Mouse (Mus musculus) kidney, adult 18-20 months (tissue): ENCODE data around the gene Ipo4.
A peak's percentile ranks its signal among the peaks of the same experiment; 100 is the strongest.

Source experiments
- DNase-seq: peaks from one replicate; pipeline ENCODE4 v3.0.0; 2021

Ipo4 gene

DNA sequence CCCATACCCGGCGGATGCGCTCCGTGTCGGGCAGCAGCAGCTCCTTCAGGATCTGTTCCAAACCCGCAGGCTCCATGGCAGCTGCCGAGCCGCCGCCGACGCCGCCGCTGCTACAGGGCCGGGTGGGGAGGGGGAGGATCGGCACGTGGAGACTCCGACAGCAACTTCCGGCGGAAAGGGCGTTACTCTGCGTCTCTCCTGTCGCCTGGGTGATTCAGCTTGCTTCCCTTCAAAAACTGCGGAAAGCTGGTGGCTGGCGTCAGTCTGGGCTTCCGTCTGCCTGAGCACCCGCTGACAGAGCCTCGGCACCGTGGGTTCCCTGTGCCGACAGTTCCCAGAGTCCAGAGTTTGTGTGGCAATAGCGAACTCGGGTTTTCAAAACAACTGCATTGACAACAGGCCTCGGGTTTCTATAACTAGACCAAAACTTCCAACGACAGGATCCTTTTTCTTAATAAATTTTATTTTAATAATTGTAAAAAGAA is at the start of gene Ipo4:
Gene Ipo4 (minus strand): TSS at position 435 of the 485 bp plus-strand sequence.
- DNase-seq: peak; percentile 87

DNA sequence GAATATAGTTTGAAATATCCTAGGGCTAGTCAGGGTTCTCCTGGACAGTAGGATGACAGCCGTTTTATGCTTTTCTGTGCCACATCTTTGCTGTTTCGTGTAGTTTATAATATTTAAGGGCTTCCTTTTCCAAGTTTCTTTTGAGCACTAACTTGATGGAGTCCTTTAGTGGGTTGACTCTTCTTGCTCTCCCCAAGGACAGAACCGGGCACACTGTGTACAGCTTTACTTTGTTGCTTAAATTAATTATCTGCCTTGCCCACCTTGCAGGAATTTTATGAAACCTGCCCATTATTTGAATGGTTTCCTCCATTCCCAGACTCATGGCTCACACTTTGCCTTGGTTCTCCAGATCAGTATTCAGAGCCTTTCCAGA is 46.3 kb upstream of the Ipo4 start:
- DNase-seq: no peak

DNA sequence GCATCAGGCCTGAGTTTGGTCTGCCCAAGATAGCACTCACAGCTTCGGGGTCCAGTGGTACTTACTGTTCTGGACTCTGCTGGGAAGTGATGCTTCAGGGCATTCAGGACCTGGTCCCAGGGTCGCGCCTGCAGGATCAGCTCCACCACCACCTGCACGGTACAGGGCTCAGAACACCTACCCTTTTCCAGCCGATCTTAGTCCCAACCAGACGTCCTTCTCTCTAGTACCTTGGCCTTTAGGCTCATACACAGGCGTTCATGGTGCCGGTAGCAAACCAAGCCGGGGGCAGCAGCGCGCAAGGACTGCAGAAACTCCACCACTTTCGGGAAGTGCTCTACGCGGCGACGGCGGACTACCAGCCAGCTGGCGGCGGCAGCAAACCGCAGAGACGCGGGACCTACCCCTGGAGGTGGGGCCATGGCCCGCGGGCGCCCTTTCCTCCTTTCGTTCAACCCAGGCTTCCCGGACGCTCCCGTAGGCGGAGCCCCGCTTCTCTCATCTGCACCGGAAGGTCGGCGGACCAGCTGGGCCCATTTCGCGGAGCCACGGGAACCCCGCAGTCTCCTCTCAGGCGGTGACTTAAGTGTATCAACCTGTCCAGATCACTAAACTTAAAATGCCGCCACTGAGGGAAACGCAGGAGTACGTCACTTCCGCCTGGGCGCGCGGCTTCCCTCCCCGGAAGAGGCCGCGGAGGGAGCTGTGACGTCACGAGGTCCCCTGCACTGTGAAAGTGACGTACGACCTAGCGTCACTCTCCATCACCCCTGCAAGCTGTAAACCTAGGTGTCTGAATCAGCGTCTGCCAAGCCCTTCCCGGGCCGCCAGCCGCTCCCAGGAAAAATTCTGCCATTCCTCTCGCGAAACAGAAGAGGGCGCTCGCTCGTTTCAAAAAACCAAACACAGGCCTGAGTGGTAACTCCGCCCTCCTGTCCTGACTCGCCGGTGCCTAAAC is 45.7 kb upstream of the Ipo4 start, which contains the start of gene Tinf2:
Gene Tinf2 (minus strand): TSS at position 661 of the 958 bp plus-strand sequence.
- peak; percentile 95 for DNase-seq

DNA sequence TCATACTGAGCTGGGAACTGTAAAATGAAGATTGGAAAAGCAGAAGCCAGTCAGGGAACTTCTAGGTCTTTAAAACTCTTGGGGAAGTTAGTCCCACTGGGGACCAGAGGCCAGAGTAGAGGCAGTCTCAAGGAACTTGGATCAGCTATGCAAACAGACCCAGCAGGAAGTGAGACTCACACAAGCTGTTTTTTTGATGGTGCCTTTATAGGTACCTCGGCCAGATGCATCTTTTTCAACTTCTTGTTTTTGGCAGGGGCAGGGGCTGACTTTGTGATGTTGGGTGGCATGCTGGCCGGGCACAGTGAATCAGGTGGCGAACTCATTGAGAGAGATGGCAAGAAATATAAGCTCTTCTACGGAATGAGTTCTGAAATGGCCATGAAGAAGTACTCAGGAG is 41.9 kb upstream of the Ipo4 start:
- no peak for DNase-seq

DNA sequence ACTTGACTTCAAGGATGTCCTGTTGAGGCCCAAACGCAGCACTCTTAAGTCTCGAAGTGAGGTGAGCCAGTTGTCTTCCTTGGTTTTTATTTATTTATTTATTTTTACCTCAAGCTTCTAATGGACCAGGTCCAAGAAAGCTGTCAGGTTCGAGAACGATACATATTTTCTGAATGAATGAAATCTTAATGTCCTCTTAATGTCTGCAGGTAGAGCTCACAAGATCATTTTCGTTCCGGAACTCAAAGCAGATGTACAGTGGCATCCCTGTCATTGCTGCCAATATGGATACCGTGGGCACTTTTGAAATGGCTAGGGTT is 36.9 kb upstream of the Ipo4 start:
- DNase-seq: no peak

DNA sequence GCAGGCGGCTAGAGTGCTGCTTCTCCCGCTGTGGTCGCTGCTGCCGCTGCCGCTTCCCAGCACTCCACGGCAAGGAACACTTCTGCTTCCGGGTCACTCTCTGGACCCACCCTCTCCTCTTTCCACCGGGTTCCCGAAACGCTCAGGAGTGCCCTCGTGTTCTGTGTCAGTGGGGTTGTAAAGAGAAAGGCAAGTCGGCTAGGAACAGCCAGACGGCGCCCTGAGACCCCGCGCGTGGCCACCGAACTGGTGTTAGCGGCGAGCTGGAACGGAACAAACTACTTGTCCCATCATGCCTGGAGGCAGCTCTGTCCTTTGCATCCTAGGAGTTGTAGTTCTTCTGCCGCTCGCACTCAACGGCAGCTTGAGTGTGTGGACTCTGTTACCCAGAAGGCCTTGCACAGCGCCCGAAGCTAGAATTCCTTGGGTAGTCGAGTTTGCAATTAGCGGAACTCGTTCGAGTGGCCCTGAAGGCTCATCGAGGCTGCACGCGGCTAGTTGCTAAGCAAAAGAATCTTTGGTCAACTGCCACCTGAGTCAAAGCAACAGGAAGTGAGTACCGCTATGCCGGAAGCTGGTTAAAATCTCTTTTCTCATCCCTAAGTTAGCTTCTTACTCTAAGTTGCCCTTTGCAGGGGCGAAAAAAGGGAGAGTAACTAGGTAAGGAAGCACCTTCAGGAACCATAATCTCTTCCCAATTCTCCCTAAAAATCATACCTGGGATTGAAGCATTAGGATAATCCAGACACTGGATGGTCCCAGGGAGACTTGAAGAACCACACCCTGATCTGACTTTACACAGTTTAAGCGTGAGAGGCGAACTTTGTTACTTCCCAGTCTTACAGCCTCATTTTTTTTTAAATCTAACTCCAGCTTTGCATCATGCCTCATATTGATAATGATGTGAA is 36.3 kb upstream of the Ipo4 start, which contains the start of the genes Gmpr2 and Nedd8:
Gene Gmpr2 (plus strand): TSS at position 109 of the 908 bp plus-strand sequence.
Gene Nedd8 (minus strand): TSS at position 292 of the 908 bp plus-strand sequence.
- DNase-seq: peak; percentile 95

DNA sequence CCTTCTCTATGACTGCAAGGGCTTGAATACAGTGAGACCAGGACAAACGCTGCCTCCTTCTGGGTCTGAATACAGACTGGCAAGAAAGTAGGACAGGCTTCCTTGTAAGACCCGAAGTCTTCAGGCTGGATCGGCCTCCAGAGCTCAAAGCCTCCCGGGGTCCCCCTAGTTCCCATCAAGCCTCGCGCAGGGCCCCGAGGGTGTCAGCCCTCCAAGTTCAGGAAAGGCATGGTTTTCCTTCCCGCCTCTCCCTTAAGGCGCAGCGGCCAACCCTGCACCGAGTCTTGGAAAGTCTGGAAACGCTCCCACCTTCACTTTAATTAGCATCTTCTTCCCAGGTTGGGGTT is 35.7 kb upstream of the Ipo4 start:
- no peak for DNase-seq

DNA sequence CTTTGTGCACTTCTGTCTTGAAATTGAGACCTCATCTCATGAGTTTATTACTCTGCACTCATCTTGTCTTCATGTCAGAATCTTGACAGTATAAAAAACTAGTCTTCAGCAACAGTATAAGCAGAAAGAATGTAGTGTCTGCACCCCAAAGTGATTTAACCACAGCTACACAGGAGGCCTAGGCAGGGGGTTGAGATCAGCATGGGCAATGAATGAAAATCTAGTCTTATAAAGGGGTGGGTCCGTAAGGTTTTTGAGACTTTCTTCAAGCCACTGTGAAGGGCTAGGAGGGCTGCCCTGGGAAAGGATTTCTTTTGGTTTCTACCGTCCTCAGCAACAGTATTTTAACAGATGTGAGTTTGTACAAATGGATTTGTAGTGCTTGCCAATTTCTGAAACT is 24.9 kb upstream of the Ipo4 start:
- DNase-seq: no peak

DNA sequence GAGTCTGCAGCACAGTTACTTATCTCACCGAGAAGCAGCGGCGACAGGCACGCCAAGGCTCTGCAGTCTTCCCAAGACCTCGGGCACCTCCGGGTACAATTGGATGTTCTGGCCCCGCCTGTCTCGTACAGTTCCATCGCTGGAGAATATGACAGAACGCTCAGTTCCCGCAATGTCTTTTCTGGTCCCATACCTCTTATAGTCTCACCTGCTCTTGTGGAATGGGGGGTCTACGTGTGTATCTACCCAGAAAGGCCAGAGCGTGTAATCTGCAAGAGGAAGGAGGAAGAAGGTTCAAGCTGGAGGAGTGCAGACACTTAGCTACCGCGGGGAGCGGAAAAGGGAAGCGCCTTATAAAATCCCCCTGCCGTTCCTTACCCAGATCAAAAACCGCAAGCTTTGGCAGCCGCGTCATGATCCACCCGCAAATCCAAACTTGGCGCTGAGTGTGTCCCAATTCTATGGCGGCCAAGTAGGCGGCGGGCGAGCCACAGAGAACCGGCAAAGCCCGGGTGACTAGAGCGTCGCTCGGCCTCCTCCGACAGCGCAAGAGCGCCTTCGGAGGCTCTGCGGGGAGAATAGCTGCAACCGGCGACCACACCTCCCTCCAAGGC is 24.3 kb upstream of the Ipo4 start, which contains the start of gene Mdp1:
Gene Mdp1 (minus strand): TSS at position 549 of the 614 bp plus-strand sequence.
- peak; percentile 80 for DNase-seq

DNA sequence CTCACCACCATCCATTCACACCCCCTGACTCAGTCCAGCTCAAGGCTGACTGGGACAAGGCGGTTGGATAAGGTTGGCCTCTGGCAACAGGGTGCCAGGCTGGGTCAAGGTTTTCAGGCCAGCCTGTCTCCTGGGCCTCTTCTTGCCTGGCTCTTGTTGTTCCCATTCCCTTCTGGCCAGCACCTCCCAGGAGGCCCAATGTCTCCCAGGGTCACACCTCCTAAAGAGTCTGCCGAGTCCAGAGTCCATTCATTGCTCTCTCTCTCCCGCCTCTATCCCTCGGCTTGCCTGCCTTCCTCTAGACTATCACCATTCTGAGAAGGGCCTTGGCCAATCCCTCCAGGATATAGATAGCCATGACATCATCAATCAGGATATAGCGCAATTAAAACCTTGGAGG is 22.3 kb upstream of the Ipo4 start:
- DNase-seq: peak; percentile 51

DNA sequence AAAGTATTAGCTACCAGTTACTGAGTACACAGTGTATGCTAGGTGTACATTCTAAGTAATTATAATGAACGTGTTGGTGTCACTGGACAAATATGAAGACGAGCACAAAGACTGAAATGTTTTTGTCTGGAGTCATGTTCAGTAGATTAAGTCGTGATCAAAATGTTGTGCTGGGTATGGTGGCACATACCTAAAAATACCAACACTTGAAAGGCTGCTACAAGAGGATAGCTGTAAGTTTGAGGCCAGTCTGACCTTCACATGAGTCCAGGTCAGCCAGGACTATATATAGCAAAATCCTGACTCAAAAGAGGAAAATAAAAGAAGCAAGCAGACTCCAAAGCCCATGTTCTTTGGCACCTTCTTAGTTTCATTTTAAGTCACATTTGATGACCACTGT is 21.2 kb upstream of the Ipo4 start:
- DNase-seq: no peak

DNA sequence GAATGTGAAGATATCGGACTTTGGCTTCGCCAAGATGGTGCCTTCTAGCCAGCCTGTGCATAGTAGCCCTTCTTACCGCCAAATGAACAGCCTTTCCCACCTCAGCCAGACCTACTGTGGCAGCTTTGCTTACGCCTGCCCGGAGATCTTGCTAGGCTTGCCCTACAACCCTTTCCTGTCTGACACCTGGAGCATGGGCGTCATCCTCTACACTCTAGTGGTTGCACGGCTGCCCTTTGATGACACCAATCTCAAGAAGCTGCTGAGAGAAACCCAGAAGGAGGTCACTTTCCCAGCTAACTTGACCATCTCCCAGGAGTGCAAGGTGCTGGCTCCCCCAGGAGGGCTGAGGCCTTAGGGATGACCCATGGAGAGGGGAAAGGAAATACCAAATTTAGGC is 15.8 kb upstream of the Ipo4 start:
- DNase-seq: no peak

DNA sequence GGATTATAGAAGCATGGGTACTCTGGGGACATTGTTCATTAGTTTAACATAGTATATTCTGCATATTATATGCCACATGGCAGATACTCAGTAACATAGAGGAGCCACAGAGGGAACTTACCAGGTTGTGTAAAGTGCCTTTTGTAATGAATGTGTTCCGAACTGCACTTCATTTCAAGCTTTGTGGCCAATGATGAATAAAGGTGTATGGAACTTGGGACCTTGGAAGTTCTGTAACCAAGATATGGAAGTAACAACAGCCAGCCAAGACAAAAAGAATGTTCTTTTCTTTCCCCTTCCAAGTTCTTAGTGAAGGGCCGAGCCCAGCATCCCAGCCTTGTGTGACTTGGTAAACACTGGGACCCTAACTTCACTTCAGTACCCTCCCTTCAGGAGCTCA is 14.1 kb upstream of the Ipo4 start, which contains the start of gene Tssk4:
Gene Tssk4 (plus strand): TSS at position 301 of the 400 bp plus-strand sequence.
- DNase-seq: no peak

DNA sequence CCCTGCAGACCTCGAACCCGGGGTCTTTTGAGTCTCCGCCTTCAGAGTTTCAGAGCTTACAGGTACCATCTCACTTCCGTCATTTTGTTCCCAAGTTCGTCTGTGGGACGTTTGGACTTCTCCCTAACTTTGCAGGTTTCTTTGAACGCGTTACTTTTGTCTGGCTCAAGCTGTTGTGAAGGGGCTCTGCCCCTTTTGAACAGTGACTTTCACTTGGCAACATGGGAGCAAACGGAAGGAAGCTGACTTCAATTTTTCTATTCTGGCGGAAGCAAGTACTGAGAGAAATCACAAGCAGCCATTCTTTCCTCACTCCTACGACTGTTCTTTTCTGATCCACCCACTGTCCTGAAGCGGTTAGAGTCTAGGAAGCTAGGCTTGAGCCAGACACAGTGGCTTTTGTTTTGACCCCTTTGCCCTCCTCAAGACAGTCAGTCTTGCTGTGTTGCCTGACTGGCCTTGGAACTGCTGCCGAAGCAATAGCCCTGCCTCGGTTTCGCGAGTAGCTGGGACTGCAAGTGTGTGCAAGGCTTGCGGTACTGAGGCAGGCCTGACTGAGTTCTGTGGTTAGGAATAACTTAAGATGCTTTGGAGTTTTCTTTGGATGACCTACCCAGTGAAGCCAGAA is 8.6 kb upstream of the Ipo4 start:
- DNase-seq: peak; percentile 12

DNA sequence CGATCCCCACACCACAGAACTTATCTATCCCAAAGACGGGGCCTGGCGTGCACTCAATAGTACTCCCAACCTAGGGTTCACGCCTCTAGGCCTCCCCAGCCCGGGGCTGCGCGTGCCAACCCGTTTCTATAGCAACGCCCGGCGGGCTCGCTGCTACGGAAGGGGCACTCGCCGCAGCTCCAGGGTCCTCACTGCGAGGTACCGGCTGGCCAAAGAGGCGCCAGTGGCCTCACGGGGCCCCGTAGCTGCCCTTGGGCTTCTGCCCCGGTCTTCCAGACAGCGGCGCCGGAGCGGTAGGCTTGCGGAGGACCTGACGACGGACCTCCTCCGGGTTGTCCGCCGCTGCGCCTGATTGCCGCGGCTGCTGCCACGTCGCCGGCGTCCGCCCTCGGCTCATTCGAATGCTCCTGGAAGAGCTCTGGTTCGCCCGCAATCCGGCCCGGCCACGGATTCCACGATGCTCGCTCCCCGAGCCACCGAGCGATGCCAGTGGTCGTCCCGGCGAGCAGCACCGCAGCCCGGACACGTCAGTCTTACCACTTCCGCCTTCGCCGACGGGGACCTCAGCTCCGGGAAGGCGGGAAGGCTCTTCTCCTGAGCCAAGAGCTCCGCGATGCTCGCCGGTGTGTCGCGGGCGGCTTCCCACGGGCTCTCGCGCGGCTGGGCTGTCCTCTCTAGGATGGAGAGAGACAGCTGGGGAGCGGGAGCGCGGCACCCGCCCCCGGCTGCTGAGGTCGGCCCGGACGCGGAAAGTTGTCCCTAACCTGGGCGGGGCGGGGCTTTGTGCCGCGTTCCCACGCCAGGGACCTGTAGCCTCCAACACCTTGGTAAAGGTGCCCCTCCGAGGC is 7.5 kb upstream of the Ipo4 start, which contains the start of gene Tm9sf1:
Gene Tm9sf1 (minus strand): TSS at position 747 of the 848 bp plus-strand sequence.
- peak; percentile 95 for DNase-seq

DNA sequence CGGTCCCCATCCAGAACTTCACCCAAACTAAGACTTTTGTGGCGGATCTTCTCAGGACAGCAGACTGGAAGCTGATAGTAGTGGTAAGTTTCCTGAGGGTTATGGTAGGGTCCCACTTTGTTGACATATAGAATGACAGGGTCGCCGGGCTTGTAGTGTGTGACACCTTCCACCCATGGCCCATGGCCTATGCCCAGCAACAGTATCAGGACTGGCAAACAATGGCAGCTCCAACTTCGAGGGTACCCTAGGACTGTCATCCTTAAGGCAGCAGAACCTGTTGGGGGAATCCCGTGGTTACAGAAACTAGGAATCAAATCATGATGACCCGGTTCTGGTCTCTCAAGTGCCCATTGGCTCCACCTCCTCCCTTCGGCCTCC is 6.9 kb upstream of the Ipo4 start:
- no peak for DNase-seq

DNA sequence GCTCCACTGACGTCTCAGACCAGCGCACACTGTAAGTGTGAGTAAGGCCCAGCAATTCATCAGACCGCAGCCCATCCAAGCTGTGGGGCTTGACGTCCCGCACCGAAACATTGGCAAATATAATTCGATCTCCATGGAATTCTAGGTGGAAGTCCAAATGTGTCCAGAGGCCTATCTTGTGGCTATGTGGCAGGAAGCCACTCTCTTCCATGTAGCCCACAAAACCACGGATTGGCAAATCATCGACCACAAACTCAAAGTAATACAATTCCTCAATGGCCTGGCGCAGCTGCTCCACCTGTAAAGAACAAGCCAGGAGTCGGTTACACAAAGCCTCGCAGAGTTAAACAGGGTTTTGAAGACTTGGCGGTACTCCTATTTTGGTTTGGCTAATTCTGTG is 5.5 kb upstream of the Ipo4 start:
- DNase-seq: no peak

DNA sequence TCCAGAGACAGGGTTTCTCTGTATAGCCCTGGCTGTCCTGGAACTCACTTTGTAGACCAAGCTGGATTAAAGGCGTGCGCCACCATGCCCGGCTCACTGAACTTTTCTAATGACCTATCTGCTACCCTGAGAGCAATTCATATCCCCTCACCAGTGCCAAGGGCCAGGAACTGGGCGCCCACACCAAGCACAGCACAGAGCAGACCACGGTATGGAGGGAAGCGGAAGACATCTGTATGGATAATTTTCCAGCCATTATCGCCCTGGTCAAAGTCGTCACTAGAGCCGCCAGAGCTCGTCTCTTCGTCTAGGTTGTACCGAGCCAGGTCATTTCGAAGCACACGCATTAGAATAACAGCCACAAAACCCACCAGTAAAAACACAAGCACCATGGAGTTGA is 5.1 kb upstream of the Ipo4 start:
- no peak for DNase-seq

DNA sequence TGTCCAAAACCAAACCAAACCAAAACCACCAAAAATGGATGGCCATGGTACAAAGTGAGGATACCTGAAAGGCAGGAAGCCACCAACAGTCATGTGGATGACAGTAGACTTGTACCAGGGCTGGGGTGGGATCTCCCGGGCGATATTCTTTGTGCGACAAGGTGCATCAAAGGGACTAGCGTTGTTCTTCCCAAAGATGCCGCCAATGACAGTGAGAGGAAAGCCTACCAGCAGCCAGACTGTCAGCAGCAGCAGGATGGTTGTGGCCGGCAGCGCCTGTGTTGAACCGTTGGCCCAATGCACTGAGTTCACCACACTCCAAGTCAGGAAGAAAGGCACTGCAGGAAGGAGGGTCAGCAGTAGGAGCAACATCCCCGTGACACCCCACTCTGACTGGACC is 2.0 kb upstream of the Ipo4 start, which contains the start of gene Gm49378:
Gene Gm49378 (minus strand): TSS at position 101 of the 400 bp plus-strand sequence.
- DNase-seq: no peak

DNA sequence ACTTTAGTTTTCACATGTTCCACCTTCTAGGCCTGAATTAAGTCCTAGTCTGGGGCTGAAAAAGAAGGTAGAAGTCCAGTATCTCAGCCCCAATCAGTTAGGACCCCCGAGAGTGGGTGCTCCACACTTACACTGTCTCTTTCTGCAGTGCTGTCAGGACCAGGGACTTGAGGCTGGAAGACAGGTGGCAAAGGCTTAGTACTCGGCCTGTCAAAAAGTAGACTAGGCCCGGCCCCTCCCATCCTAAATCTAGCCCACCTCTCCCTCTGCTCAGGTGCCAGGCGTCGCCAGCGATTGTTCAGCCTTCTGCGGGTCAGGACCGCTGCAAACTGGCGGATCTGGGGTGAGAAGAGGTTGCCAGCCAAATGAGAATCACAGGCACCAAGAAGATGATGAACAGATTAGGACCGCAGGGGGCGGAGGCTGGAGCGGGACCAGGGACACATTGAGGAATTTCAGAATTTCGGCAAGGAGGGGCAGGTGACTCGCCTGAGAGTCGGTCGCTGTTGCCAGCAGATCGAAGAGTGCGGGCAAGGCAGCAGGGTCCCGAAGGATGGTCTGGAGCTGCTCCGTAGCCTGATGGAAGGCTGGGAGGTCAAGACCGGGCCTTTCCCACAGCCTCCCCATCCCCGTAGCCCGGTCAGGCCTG is 759 bp downstream of the Ipo4 start:
- no peak for DNase-seq

DNA sequence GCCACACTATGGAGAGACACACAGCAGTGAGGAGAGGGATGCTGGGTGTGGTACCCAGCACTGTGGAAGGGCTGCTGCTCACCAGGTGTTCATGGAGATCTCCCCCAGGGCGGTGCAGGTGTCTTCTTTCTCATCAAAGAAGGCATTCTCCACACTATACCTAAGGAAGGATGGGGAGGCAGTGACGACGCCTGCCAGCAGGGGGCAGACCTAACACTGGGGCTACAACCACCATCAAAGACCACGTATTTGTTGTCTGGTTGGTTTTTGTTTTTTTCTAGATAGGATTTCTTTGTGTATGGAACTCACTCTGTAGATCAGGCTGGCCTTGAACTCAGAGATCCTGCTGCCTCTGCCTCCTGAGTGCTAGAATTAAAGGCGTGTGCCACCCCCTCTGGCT is 6.4 kb downstream of the Ipo4 start:
- peak; percentile 71 for DNase-seq
